Mouse (Mus musculus) fibroblast of lung, adult 2 months (primary cell): ENCODE results near the gene Antxrl.

ENCODE experiments used
- DNase-seq: peaks from one replicate; pipeline ENCODE4 v3.0.0-alpha.2; 2011; ENCODE audit warnings: low read depth

Gene Antxrl

GRCm38 (mm10) chr14:34052516-34052915 is at the start of gene Antxrl:
Antxrl (plus strand) TSS chr14:34052707.
- no peak for DNase-seq

- no peak for DNase-seq
Measured at GRCm38 (mm10) chr14:34015063-34015462, 37.4 kb upstream of the Antxrl start, which contains the start of gene Gm30083. Gm30083 (minus strand) TSS chr14:34015182.

- DNase-seq: no peak
Measured at GRCm38 (mm10) chr14:34016381-34016780, 36.1 kb upstream of the Antxrl start, which contains the start of gene Gm5460. Gm5460 (plus strand) TSS chr14:34016758.

- no peak for DNase-seq
Measured at GRCm38 (mm10) chr14:34016938-34017337, 35.6 kb upstream of the Antxrl start.

GRCm38 (mm10) chr14:34026710-34027109 is 25.8 kb upstream of the Antxrl start:
- DNase-seq: no peak

- no peak for DNase-seq
Measured at GRCm38 (mm10) chr14:34033841-34034610, 18.5 kb upstream of the Antxrl start.

- no peak for DNase-seq
Measured at GRCm38 (mm10) chr14:34041241-34041640, 11.3 kb upstream of the Antxrl start.

GRCm38 (mm10) chr14:34043341-34043740 is 9.2 kb upstream of the Antxrl start:
- DNase-seq: no peak

- no peak for DNase-seq
Measured at GRCm38 (mm10) chr14:34050101-34050779, 2.3 kb upstream of the Antxrl start.

GRCm38 (mm10) chr14:34071665-34072064 is 19.2 kb downstream of the Antxrl start:
- no peak for DNase-seq

- DNase-seq: no peak
Measured at GRCm38 (mm10) chr14:34075346-34075745, 22.8 kb downstream of the Antxrl start.

GRCm38 (mm10) chr14:34077222-34077621 is 24.7 kb downstream of the Antxrl start:
- no peak for DNase-seq

- no peak for DNase-seq
Measured at GRCm38 (mm10) chr14:34078293-34078692, 25.8 kb downstream of the Antxrl start.

GRCm38 (mm10) chr14:34080321-34080997 is 28.0 kb downstream of the Antxrl start:
- DNase-seq: peak; percentile 63

GRCm38 (mm10) chr14:34085731-34086130 is 33.2 kb downstream of the Antxrl start, which contains the start of gene Anxa8:
Anxa8 (plus strand) TSS chr14:34085981.
- peak; percentile 86 for DNase-seq

GRCm38 (mm10) chr14:34086806-34087205 is 34.3 kb downstream of the Antxrl start:
- no peak for DNase-seq

GRCm38 (mm10) chr14:34087856-34088398 is 35.4 kb downstream of the Antxrl start:
- peak; percentile 95 for DNase-seq

GRCm38 (mm10) chr14:34089796-34090195 is 37.3 kb downstream of the Antxrl start:
- DNase-seq: peak; percentile 53

GRCm38 (mm10) chr14:34091475-34091874 is 39.0 kb downstream of the Antxrl start:
- DNase-seq: no peak

GRCm38 (mm10) chr14:34092856-34093255 is 40.3 kb downstream of the Antxrl start:
- no peak for DNase-seq

GRCm38 (mm10) chr14:34096161-34096560 is 43.7 kb downstream of the Antxrl start:
- DNase-seq: no peak

- peak; percentile 59 for DNase-seq
Measured at GRCm38 (mm10) chr14:34102601-34103000, 50.1 kb downstream of the Antxrl start, which contains the start of gene A630023A22Rik. A630023A22Rik (minus strand) TSS chr14:34102754.
